Mouse (Mus musculus): Measurements from ENCODE around the gene Soat2.

Gene Soat2

GRCm38 (mm10) chr15:102150301-102151135, at the start of gene Soat2:
Gene Soat2, plus strand, starts transcription at chr15:102150526.
- DNase-seq = peak; percentile 78

GRCm38 (mm10) chr15:102100996-102101671, 49.2 kb upstream of the Soat2 start:
- no peak for DNase-seq

- no peak for DNase-seq
These were observed 48.4 kb upstream of the Soat2 start for GRCm38 (mm10) chr15:102101672-102102541.

GRCm38 (mm10) chr15:102102548-102103121, 47.7 kb upstream of the Soat2 start:
- DNase-seq = peak; percentile 45

GRCm38 (mm10) chr15:102103371-102103946, 46.9 kb upstream of the Soat2 start:
- DNase-seq = no peak

GRCm38 (mm10) chr15:102103947-102104555, 46.3 kb upstream of the Soat2 start:
- no peak for DNase-seq

GRCm38 (mm10) chr15:102105360-102105759, 45.0 kb upstream of the Soat2 start:
- DNase-seq = no peak

- DNase-seq = peak; percentile 42
These were observed 44.3 kb upstream of the Soat2 start for GRCm38 (mm10) chr15:102105764-102106730.

- DNase-seq = peak; percentile 72
These were observed 43.4 kb upstream of the Soat2 start for GRCm38 (mm10) chr15:102106754-102107456.

GRCm38 (mm10) chr15:102107689-102108573, 42.4 kb upstream of the Soat2 start:
- peak; percentile 73 for DNase-seq

GRCm38 (mm10) chr15:102108651-102109525, 41.4 kb upstream of the Soat2 start:
- DNase-seq = peak; percentile 74

- no peak for DNase-seq
These were observed 40.1 kb upstream of the Soat2 start for GRCm38 (mm10) chr15:102110271-102110670.

GRCm38 (mm10) chr15:102110701-102111494, 39.4 kb upstream of the Soat2 start:
- no peak for DNase-seq

- DNase-seq = no peak
These were observed 38.9 kb upstream of the Soat2 start for GRCm38 (mm10) chr15:102111495-102111829.

- no peak for DNase-seq
These were observed 38.1 kb upstream of the Soat2 start for GRCm38 (mm10) chr15:102112181-102112580.

- DNase-seq = no peak
These were observed 37.5 kb upstream of the Soat2 start for GRCm38 (mm10) chr15:102112827-102113226.

GRCm38 (mm10) chr15:102113674-102114073, 36.7 kb upstream of the Soat2 start:
- no peak for DNase-seq
